Mouse (Mus musculus) kidney, postnatal 14 days (tissue): ENCODE data around the gene Crb2.

ENCODE experiments used
- DNase-seq: peaks from one replicate; pipeline ENCODE4 v3.0.0; 2022; ENCODE audit warnings: mixed read lengths

The Crb2 gene

GRCm38 (mm10) chr2:37776016-37776415 lies at the start of gene Crb2:
Crb2 (plus strand) TSS chr2:37776249.
- DNase-seq, result no peak

- no peak for DNase-seq
Measured at GRCm38 (mm10) chr2:37731241-37731801, 44.7 kb upstream of the Crb2 start.

- DNase-seq, result no peak
Measured at GRCm38 (mm10) chr2:37734979-37735806, 40.9 kb upstream of the Crb2 start.

GRCm38 (mm10) chr2:37735807-37736188 lies 40.3 kb upstream of the Crb2 start:
- DNase-seq, result no peak

- DNase-seq, result no peak
Measured at GRCm38 (mm10) chr2:37741806-37742554, 34.1 kb upstream of the Crb2 start.

GRCm38 (mm10) chr2:37744773-37745395 lies 31.2 kb upstream of the Crb2 start:
- DNase-seq, result no peak

- no peak for DNase-seq
Measured at GRCm38 (mm10) chr2:37746293-37747049, 29.6 kb upstream of the Crb2 start.

- DNase-seq, result no peak
Measured at GRCm38 (mm10) chr2:37747909-37748308, 28.1 kb upstream of the Crb2 start.

- peak; percentile 50 for DNase-seq
Measured at GRCm38 (mm10) chr2:37748442-37749066, 27.5 kb upstream of the Crb2 start.

- DNase-seq, result no peak
Measured at GRCm38 (mm10) chr2:37749323-37749722, 26.7 kb upstream of the Crb2 start.

- DNase-seq, result no peak
Measured at GRCm38 (mm10) chr2:37751114-37751513, 24.9 kb upstream of the Crb2 start.

GRCm38 (mm10) chr2:37756220-37756930 lies 19.7 kb upstream of the Crb2 start:
- no peak for DNase-seq

- no peak for DNase-seq
Measured at GRCm38 (mm10) chr2:37757016-37757415, 19.0 kb upstream of the Crb2 start.

GRCm38 (mm10) chr2:37757784-37758183 lies 18.3 kb upstream of the Crb2 start:
- no peak for DNase-seq

- no peak for DNase-seq
Measured at GRCm38 (mm10) chr2:37758343-37759015, 17.6 kb upstream of the Crb2 start.

GRCm38 (mm10) chr2:37760633-37761032 lies 15.4 kb upstream of the Crb2 start:
- no peak for DNase-seq

- no peak for DNase-seq
Measured at GRCm38 (mm10) chr2:37763638-37764037, 12.4 kb upstream of the Crb2 start.

- no peak for DNase-seq
Measured at GRCm38 (mm10) chr2:37764514-37764913, 11.5 kb upstream of the Crb2 start.

- no peak for DNase-seq
Measured at GRCm38 (mm10) chr2:37765082-37765483, 11.0 kb upstream of the Crb2 start.

- DNase-seq, result no peak
Measured at GRCm38 (mm10) chr2:37766027-37766761, 9.9 kb upstream of the Crb2 start.
